Mouse (Mus musculus) myocyte (in vitro differentiated cells): Measurements from ENCODE around the gene Rbbp4. TPM values are rescaled to one million over a fixed set of nuclear protein-coding genes. Genes with fewer than 3 reads are reported as not detected.

Experiments
- H3K27me3 ChIP-seq: one replicate; pipeline ENCODE4 v1.6.1; 2011; ENCODE audit not compliant: control insufficient read depth, insufficient read depth, insufficient read length
- H3K36me3 ChIP-seq: one replicate; pipeline ENCODE4 v1.6.1; 2011; ENCODE audit not compliant: control insufficient read depth, insufficient read depth
- H3K4me2 ChIP-seq: one replicate; pipeline ENCODE4 v1.6.1; 2011; ENCODE audit warnings: low read depth, control low read depth
- H3K4me3 ChIP-seq: one replicate; pipeline ENCODE4 v1.5.1; 2011; ENCODE audit warnings: mild to moderate bottlenecking, control low read depth, moderate library complexity
- H3K79me2 ChIP-seq: one replicate; pipeline ENCODE4 v1.6.1; 2011; ENCODE audit not compliant: control insufficient read depth, insufficient read depth
- H3ac ChIP-seq: one replicate; pipeline ENCODE4 v1.6.1; 2011; ENCODE audit not compliant: control insufficient read depth, insufficient read length
- CEBPB ChIP-seq: IDR thresholded peaks from 2 replicates; pipeline ENCODE4 v1.6.1; 2011; ENCODE audit warnings: mild to moderate bottlenecking, moderate library complexity; ENCODE audit not compliant: poor library complexity, insufficient read depth, severe bottlenecking
- E2F4 ChIP-seq: IDR thresholded peaks from one replicate; pipeline ENCODE4 v1.6.1; 2011; ENCODE audit warnings: mild to moderate bottlenecking, control low read depth, moderate library complexity; ENCODE audit not compliant: insufficient read depth
- MAX ChIP-seq: IDR thresholded peaks from one replicate; pipeline ENCODE4 v1.6.1; 2011; ENCODE audit warnings: low read depth, mild to moderate bottlenecking, control low read depth
- MYOD1 ChIP-seq, 3 experiments: IDR thresholded peaks; one replicate each; pipeline ENCODE4 v1.6.1; 2011; ENCODE audit warnings: control low read depth in 2 of 3, low read depth in 2 of 3, mild to moderate bottlenecking in 2 of 3, moderate library complexity in 1 of 3; ENCODE audit not compliant: insufficient read length in 2 of 3, control insufficient read depth in 1 of 3
- MYOG ChIP-seq, 3 experiments: IDR thresholded peaks; one replicate each; pipeline ENCODE4 v1.6.1; 2011; ENCODE audit warnings: control low read depth in 2 of 3, low read depth in 2 of 3, mild to moderate bottlenecking in 2 of 3; ENCODE audit not compliant: insufficient read length in 2 of 3, control insufficient read depth in 1 of 3, insufficient read depth in 1 of 3
- POLR2A ChIP-seq: IDR thresholded peaks from one replicate; pipeline ENCODE4 v1.6.1; 2011; ENCODE audit warnings: low read depth, mild to moderate bottlenecking, control low read depth, moderate library complexity; ENCODE audit not compliant: insufficient read length
- POLR2AphosphoS2 ChIP-seq: IDR thresholded peaks from one replicate; pipeline ENCODE4 v1.6.1; 2011; ENCODE audit warnings: low read depth, control low read depth; ENCODE audit not compliant: insufficient read length
- REST ChIP-seq: IDR thresholded peaks from one replicate; pipeline ENCODE4 v1.6.1; 2011; ENCODE audit warnings: mild to moderate bottlenecking, control low read depth, moderate library complexity; ENCODE audit not compliant: insufficient read depth, insufficient read length
- SRF ChIP-seq: IDR thresholded peaks from one replicate; pipeline ENCODE4 v1.6.1; 2011; ENCODE audit warnings: low read depth; ENCODE audit not compliant: control insufficient read depth, insufficient read length
- TCF12 ChIP-seq: IDR thresholded peaks from one replicate; pipeline ENCODE4 v1.6.1; 2011; ENCODE audit warnings: mild to moderate bottlenecking, control low read depth; ENCODE audit not compliant: poor library complexity, insufficient read depth, severe bottlenecking
- TCF3 ChIP-seq: IDR thresholded peaks from one replicate; pipeline ENCODE4 v1.6.1; 2011; ENCODE audit warnings: low read depth, control low read depth; ENCODE audit not compliant: insufficient read length
- USF1 ChIP-seq: IDR thresholded peaks from one replicate; pipeline ENCODE4 v1.6.1; 2011; ENCODE audit warnings: low read depth, mild to moderate bottlenecking, control low read depth, moderate library complexity
- polyA plus RNA-seq: library from polyadenylated mRNA; unstranded; fragments of >200 nt; fragmentation: generic; extraction: Trizol; gene quantifications from one replicate; pipeline ENCODE4 v1.2.1, GENCODE M21; 2012; ENCODE audit warnings: missing spikeins

Gene Rbbp4
- polyA plus RNA-seq, 1 experiment, result 137 TPM

DNA sequence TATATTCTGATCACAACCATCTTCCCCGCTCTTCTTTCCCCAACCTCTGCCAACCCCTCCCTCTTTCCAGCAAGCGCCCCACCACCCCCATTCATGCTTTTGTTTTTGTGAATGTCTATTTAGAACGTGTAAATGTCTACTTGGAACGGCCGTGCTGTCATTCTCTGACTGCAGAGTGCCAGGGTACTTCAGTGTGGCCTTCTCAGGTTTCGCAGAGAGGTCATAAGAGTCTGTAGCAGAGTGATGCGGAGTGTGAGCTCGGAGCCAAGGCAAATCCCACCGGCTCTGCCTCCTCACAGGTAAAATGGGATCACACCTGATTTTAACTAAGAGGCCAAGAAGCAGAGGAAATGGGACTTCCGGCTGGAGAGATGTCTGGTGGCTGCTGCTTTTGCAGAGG lies 36.0 kb downstream of the Rbbp4 start:
- Histone ChIP-seq H3K27me3 (no peaks in the 10 kb centered on the region), H3K4me3 (no peak overlapping the region), H3K79me2 (peaks cover 70% of the 10 kb centered on the region), H3K36me3 (peaks cover 30% of the 10 kb centered on the region), H3ac (no peak overlapping the region), H3K4me2 (no peak overlapping the region)
- no peak for TF ChIP-seq MAX
- no peak for TF ChIP-seq POLR2A
- no peak for TF ChIP-seq REST
- no peak for TF ChIP-seq CEBPB
- TF ChIP-seq POLR2AphosphoS2, result no peak
- TF ChIP-seq MYOG (IDR thresholded peaks at IDR 0.05; ENCODE audit: control insufficient read depth in 1 of 3, insufficient read depth in 1 of 3, insufficient read length in 2 of 3, low read depth in 2 of 3), result no peak
- no peak for TF ChIP-seq USF1
- no peak for TF ChIP-seq MYOD1 (IDR thresholded peaks at IDR 0.05; ENCODE audit: control insufficient read depth in 1 of 3, insufficient read length in 2 of 3, low read depth in 2 of 3)
- TF ChIP-seq TCF3, result no peak
- TF ChIP-seq E2F4, result no peak

DNA sequence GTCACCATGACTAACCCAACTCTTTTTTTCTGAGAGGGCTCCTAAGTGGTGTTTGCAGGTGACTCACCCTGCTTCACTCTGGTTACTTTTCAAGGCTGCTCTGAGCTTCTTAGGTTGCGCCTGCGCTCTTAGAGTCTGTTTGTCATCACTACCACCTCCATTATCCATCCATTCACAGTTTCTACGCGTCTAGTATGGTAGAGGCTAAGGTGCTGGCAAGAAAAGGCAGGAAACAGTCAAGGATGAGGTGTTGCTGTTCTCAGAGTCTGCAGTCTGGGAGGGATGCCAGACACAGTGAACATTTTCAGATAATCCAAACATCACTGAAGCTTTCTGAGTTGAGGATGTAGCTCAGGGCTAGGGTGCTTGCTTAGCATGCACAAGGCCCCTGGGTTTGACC lies 37.4 kb downstream of the Rbbp4 start:
- H3K4me3 ChIP-seq, result no peak overlapping the region
- no peak for TF ChIP-seq USF1
- no peak for TF ChIP-seq POLR2AphosphoS2
- no peak for TF ChIP-seq SRF
- TF ChIP-seq TCF3, result no peak
- no peak for TF ChIP-seq MYOD1 (IDR thresholded peaks at IDR 0.05; ENCODE audit: control insufficient read depth in 1 of 3, insufficient read length in 2 of 3, low read depth in 2 of 3)
- no peak for TF ChIP-seq MYOG (IDR thresholded peaks at IDR 0.05; ENCODE audit: control insufficient read depth in 1 of 3, insufficient read depth in 1 of 3, insufficient read length in 2 of 3, low read depth in 2 of 3)
- no peak for TF ChIP-seq MAX
- TF ChIP-seq TCF12, result no peak
- TF ChIP-seq POLR2A, result no peak
- no peak for TF ChIP-seq CEBPB
- no peak for TF ChIP-seq E2F4
- no peak for TF ChIP-seq REST
- peaks cover 83% of the 10 kb centered on the region for H3K79me2 ChIP-seq
- H3K36me3 ChIP-seq, result peaks cover 30% of the 10 kb centered on the region
- H3K4me2 ChIP-seq, result no peak overlapping the region
- H3ac ChIP-seq, result no peak overlapping the region
- no peaks in the 10 kb centered on the region for H3K27me3 ChIP-seq

DNA sequence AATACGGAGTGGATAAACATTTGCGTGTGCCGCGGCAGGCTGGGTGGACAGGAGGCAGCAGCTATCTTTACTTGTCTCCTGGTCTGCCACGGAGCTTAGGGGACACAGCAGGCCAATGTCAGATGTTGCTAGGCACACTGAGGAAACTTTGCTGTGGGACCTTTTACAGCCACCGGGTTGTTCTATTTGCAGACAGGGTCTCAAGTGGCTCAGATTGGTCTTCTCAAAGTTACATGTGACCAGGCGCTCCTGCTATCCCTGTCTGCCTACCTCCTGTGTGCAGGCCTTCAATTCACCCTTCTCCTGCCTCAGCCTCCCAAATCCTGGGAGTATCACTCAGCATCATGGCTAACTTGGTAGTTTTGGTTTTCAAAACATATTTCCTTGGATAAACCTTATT lies 39.1 kb downstream of the Rbbp4 start:
- Histone ChIP-seq H3ac (no peak overlapping the region), H3K4me2 (no peak overlapping the region), H3K4me3 (no peak overlapping the region), H3K79me2 (peaks cover 92% of the 10 kb centered on the region), H3K27me3 (no peaks in the 10 kb centered on the region), H3K36me3 (peaks cover 22% of the 10 kb centered on the region)
- no peak for TF ChIP-seq MYOD1 (IDR thresholded peaks at IDR 0.05; ENCODE audit: control insufficient read depth in 1 of 3, insufficient read length in 2 of 3, low read depth in 2 of 3)
- TF ChIP-seq TCF12, result no peak
- no peak for TF ChIP-seq MAX
- no peak for TF ChIP-seq REST
- no peak for TF ChIP-seq CEBPB
- no peak for TF ChIP-seq POLR2AphosphoS2
- TF ChIP-seq SRF, result no peak
- TF ChIP-seq USF1, result no peak
- TF ChIP-seq POLR2A, result no peak
- TF ChIP-seq E2F4, result no peak
- TF ChIP-seq TCF3, result no peak
- no peak for TF ChIP-seq MYOG (IDR thresholded peaks at IDR 0.05; ENCODE audit: control insufficient read depth in 1 of 3, insufficient read depth in 1 of 3, insufficient read length in 2 of 3, low read depth in 2 of 3)

DNA sequence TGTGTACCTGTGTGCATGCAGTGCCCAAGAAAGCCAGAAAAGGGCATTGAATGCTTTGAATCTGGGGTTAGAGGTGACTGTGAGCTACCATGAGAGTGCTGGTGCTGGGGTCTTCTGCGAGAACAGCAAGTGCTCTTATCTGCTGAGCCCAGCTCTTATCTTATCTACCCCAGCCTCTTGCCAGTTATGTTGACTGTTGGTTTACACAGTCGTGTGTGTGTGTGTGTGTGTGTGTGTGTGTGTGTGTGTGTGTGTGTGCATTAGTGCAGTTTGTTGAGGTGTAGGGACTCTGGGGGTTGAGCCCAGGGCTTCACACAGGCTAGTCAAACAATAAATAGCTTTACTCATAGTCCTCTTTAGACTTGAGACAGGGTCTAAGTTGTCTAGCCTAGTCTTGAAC lies 40.0 kb downstream of the Rbbp4 start:
- peaks cover 15% of the 10 kb centered on the region for H3K36me3 ChIP-seq
- H3K4me3 ChIP-seq, result no peak overlapping the region
- H3K4me2 ChIP-seq, result peak overlapping the region; percentile 14
- TF ChIP-seq POLR2A (no peak), TCF12 (no peak), TCF3 (no peak), E2F4 (no peak)
- H3ac ChIP-seq, result no peak overlapping the region
- H3K79me2 ChIP-seq, result peaks cover 93% of the 10 kb centered on the region
- no peaks in the 10 kb centered on the region for H3K27me3 ChIP-seq

DNA sequence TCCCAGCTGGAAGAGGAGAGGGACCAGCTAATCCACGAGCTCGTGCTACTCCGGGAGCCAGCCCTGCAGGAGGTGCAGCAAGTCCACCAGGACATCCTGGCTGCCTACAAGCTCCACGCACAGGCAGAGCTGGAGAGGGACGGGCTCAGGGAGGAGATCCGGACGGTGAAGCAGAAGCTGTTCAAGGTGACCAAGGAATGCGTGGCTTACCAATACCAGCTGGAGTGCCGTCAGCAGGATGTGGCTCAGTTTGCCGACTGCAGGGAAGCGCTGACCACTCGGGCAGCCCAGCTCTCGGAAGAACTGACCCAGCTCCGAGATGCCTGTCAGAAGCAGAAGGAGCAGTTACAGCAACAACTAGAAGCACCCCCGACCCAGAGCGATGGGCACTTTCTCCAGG lies 41.5 kb downstream of the Rbbp4 start:
- H3K79me2 ChIP-seq, result peaks cover 96% of the 10 kb centered on the region
- H3ac ChIP-seq, result no peak overlapping the region
- H3K4me2 ChIP-seq, result no peak overlapping the region
- H3K4me3 ChIP-seq, result no peak overlapping the region
- no peaks in the 10 kb centered on the region for H3K27me3 ChIP-seq
- no peak for TF ChIP-seq REST
- TF ChIP-seq MYOD1 (IDR thresholded peaks at IDR 0.05; ENCODE audit: control insufficient read depth in 1 of 3, insufficient read length in 2 of 3, low read depth in 2 of 3), result peak in 1 of 3 experiments; percentile 63
- TF ChIP-seq MYOG (IDR thresholded peaks at IDR 0.05; ENCODE audit: control insufficient read depth in 1 of 3, insufficient read depth in 1 of 3, insufficient read length in 2 of 3, low read depth in 2 of 3), result peak in 1 of 3 experiments; percentile 78
- TF ChIP-seq POLR2AphosphoS2, result peak; percentile 61
- peaks cover 13% of the 10 kb centered on the region for H3K36me3 ChIP-seq
